Mouse (Mus musculus): ENCODE results near the gene Serf1. TPM values are rescaled to one million over a fixed set of nuclear protein-coding genes. Genes with fewer than 3 reads are reported as not detected.

Gene Serf1
- 7.6 TPM for polyA plus RNA-seq (2015; fragmentation: Illumina TruSeq; extraction: RNeasy Lipid Tissue Mini Kit (QIAGEN cat#74804); ENCODE audit: insufficient read depth, low replicate concordance)

DNA sequence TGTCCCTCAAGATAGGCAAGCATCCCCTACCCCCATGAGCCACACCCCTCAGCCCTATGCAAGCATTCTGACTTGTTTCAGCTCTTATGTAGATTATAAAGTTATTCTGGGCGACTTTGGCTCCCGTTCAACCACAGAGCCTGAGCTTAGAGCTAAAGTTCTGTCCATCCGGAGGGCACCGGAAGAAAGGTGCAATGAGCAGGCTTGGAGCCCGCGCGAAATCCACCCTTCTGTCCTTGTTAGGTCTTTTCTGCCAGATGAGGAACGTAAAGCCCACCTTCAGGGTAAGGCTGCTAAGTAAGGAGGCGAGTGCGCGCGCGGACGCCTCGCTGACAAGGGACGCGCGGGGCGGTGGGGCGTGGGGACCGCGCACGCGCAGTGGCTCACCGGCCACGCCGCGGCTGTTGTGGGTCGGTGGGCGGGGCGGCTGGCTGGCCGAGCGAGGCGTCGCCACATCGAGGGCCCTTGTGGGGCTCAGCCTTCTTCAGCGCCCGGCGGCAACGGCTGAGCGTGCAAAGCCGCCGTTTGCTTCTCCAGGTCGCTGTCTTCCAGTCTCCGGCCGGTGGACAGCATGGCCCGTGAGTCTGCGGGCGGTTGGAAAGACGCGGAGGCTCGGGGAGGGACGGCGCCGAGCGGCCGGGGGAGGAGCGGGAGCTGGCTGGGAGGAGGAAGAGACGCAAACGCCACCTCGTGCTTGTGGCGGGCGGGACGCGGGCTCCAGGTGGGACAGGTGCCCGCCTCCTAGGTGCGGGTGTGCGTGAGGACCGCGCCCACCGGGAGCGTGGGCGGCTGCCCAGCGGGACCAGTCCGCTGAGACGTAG lies at the start of gene Serf1:
Serf1 (plus strand) TSS at position 361 of the 821 bp plus-strand sequence.

DNA sequence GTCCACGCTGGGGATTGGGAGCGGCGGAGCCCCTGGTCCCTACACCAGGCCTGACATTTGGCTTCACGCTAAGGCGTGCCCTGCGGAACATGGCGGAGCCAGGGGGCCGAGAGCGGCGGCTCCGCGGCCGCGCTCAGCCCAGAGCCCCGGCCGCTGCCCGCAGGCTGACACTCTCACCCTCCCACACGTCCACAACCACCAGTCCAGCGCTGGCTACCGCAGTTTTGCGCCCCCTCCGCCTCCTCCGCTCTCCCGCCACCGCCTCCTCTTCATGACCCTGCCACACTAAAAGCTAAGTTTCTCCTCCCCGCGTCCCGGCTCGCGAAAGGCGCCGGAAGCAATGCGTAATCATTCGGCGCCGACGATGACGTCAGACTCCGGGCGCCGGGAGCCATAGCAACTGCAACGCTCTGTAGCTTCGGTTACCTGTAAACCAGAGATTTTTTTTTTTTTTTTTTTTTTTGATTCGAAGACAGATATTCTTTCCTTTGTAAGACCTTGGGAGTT lies 4.0 kb upstream of the Serf1 start, which contains the start of gene Bdp1:
Bdp1 (minus strand) TSS at position 323 of the 507 bp plus-strand sequence.

DNA sequence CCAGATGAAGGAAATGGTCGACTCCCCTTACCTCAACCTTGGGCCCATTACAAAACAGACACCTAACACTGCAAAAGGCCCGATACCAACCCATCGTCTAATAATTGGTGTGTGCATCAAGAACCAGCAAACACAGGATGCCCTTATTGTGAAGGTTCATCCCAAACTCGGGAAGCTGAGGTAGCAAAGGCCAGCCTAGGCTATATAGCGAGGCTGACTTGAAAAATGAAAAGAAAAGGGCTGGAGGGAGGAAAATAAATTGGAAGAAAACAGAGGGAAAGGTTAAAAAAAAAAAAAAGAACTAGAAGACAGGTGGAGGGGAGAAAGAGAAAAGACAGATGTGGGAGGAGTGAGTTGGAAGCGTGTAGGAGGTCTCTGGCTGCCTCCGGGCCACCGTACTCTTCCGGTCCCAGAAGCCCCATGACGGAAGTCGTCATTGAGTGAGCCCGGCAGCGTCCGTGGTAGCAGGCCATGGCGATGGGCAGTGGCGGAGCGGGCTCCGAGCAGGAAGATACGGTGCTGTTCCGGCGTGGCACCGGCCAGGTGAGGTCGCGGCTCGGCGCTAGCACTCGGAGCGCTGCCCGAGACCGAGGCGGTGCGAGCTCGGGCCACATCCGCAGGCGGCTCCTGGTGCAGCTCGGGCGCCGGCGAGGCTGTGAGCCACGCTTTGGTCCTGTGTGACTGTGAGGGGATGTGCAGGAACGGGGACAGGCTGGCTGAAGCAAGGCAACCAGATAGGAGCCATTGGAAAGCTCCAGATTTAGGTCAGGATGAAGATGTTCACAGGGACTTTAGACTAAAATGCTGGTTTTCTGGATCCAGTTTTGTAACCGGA lies 16.8 kb downstream of the Serf1 start, which contains the start of gene Smn1:
Smn1 (plus strand) TSS at position 430 of the 835 bp plus-strand sequence.

Other genes with a start within 250 kb of the Serf1 start
- not detected for gene Cartpt, start 206.9 kb upstream of the Serf1 start, polyA plus RNA-seq (2015; fragmentation: Illumina TruSeq; extraction: RNeasy Lipid Tissue Mini Kit (QIAGEN cat#74804); ENCODE audit: insufficient read depth, low replicate concordance)
- gene Mccc2, start 92.4 kb upstream of the Serf1 start, polyA plus RNA-seq (2015; fragmentation: Illumina TruSeq; extraction: RNeasy Lipid Tissue Mini Kit (QIAGEN cat#74804); ENCODE audit: insufficient read depth, low replicate concordance), result 18.3 TPM
- 44.7 TPM for gene Bdp1, start 3.9 kb upstream of the Serf1 start, polyA plus RNA-seq (2015; fragmentation: Illumina TruSeq; extraction: RNeasy Lipid Tissue Mini Kit (QIAGEN cat#74804); ENCODE audit: insufficient read depth, low replicate concordance)
- 43.8 TPM for gene Smn1, start 16.8 kb downstream of the Serf1 start, polyA plus RNA-seq (2015; fragmentation: Illumina TruSeq; extraction: RNeasy Lipid Tissue Mini Kit (QIAGEN cat#74804); ENCODE audit: insufficient read depth, low replicate concordance)
- gene Naip2, start 94.1 kb downstream of the Serf1 start, polyA plus RNA-seq (2015; fragmentation: Illumina TruSeq; extraction: RNeasy Lipid Tissue Mini Kit (QIAGEN cat#74804); ENCODE audit: insufficient read depth, low replicate concordance), result 18.7 TPM
- gene Naip5, start 138.3 kb downstream of the Serf1 start, polyA plus RNA-seq (2015; fragmentation: Illumina TruSeq; extraction: RNeasy Lipid Tissue Mini Kit (QIAGEN cat#74804); ENCODE audit: insufficient read depth, low replicate concordance), result 22.0 TPM
- 13.6 TPM for gene Naip6, start 209.7 kb downstream of the Serf1 start, polyA plus RNA-seq (2015; fragmentation: Illumina TruSeq; extraction: RNeasy Lipid Tissue Mini Kit (QIAGEN cat#74804); ENCODE audit: insufficient read depth, low replicate concordance)

All from spleen, adult 10 weeks (tissue).